Mouse (Mus musculus): ENCODE results near the gene Yap1. TPM values are rescaled to one million over a fixed set of nuclear protein-coding genes. Genes with fewer than 3 reads are reported as not detected.

Yap1 gene
- polyA plus RNA-seq, 1 experiment from 2014 or later = 3.2 TPM

- no peak overlapping the region for H3K4me3 ChIP-seq (replicated peaks)
Observed at GRCm38 (mm10) chr9:7882304-7882865, 122.0 kb downstream of the Yap1 start.

More at GRCm38 (mm10) chr9:7882304-7882865, 122.0 kb downstream of the Yap1 start:
- Histone ChIP-seq H3K27me3 (no peaks in the 10 kb centered on the region), H3K9ac (no peak overlapping the region), H3K4me2 (no peak overlapping the region), H3K9me3 (replicated peaks) (no peaks in the 10 kb centered on the region), H3K27ac (replicated peaks) (no peak overlapping the region), H3K4me1 (replicated peaks) (no peaks in the 10 kb centered on the region), H3K36me3 (replicated peaks) (no peaks in the 10 kb centered on the region)
- 47% methylated on average over 1 of the region's 1 CpGs for WGBS (ENCODE audit: insufficient replicate concordance)
- no peak for ATAC-seq (ENCODE audit: insufficient read depth)

Other genes starting within 250 kb of the Yap1 start
- gene Tmem123, start 240.6 kb downstream of the Yap1 start, polyA plus RNA-seq (2015; fragmentation: Nextera tagmentation; extraction: Ambion mirVana) = 33.5 and 35.0 TPM in 2 replicates
- 12.9 and 13.0 TPM in 2 replicates for gene Birc2, start 167.5 kb downstream of the Yap1 start, polyA plus RNA-seq (2015; fragmentation: Nextera tagmentation; extraction: Ambion mirVana)
- gene Birc3, start 131.4 kb downstream of the Yap1 start, polyA plus RNA-seq (2015; fragmentation: Nextera tagmentation; extraction: Ambion mirVana) = 7.0 and 7.1 TPM in 2 replicates
- gene Cfap300, start 38.2 kb upstream of the Yap1 start, polyA plus RNA-seq (2015; fragmentation: Nextera tagmentation; extraction: Ambion mirVana) = 0.84 and 0.88 TPM in 2 replicates
- gene Cep126, start 129.7 kb upstream of the Yap1 start, polyA plus RNA-seq (2015; fragmentation: Nextera tagmentation; extraction: Ambion mirVana) = 0.06 TPM in 2 replicates

Measured in liver, embryonic 15.5 days (tissue).